Mouse (Mus musculus) liver, embryonic 15.5 days (tissue): ENCODE results near the gene Ranbp10. TPM values are rescaled to one million over a fixed set of nuclear protein-coding genes. Genes with fewer than 3 reads are reported as not detected.

ENCODE experiments used
- ATAC-seq: fragments of 200-750 bp; cut with Nextera tagmentation; 2 replicates; pipeline ENCODE4 v1.8.0; 2017; ENCODE audit warnings: moderate number of reproducible peaks, mild to moderate bottlenecking, moderate library complexity; ENCODE audit not compliant: insufficient read depth
- H3K27ac ChIP-seq: fragments of 300-500 bp; sonication (generic); replicated peaks from 2 replicates; pipeline ENCODE4 v1.5.1; 2015; ENCODE audit warnings: mild to moderate bottlenecking, inconsistent platforms
- H3K27me3 ChIP-seq: fragments of 300-500 bp; sonication (generic); 2 replicates; pipeline ENCODE4 v1.6.1; 2015; ENCODE audit warnings: mild to moderate bottlenecking, inconsistent platforms
- H3K36me3 ChIP-seq: fragments of 300-500 bp; sonication (generic); replicated peaks from 2 replicates; pipeline ENCODE4 v1.6.1; 2015; ENCODE audit warnings: moderate library complexity, mild to moderate bottlenecking, inconsistent platforms
- H3K4me1 ChIP-seq: fragments of 300-500 bp; sonication (generic); replicated peaks from 2 replicates; pipeline ENCODE4 v1.6.1; 2015; ENCODE audit warnings: inconsistent platforms
- H3K4me2 ChIP-seq: fragments of 300-500 bp; sonication (generic); 2 replicates; pipeline ENCODE4 v1.6.1; 2015; ENCODE audit warnings: moderate library complexity, mild to moderate bottlenecking, inconsistent platforms
- H3K4me3 ChIP-seq: fragments of 300-500 bp; sonication (generic); replicated peaks from 2 replicates; pipeline ENCODE4 v1.5.1; 2015; ENCODE audit warnings: mild to moderate bottlenecking, inconsistent platforms
- H3K9ac ChIP-seq: fragments of 300-500 bp; sonication (generic); 2 replicates; pipeline ENCODE4 v1.6.1; 2015; ENCODE audit warnings: moderate library complexity, mild to moderate bottlenecking, inconsistent platforms
- H3K9me3 ChIP-seq: fragments of 300-500 bp; sonication (generic); replicated peaks from 2 replicates; pipeline ENCODE4 v1.6.1; 2016; ENCODE audit warnings: inconsistent platforms
- WGBS: fragments of 180-500 bp; shearing (Covaris S2); methylation state at CpG from one replicate; pipeline ENCODE4 v1.1.7; 2015; ENCODE audit warnings: mixed read lengths; ENCODE audit not compliant: insufficient replicate concordance; 5-methylcytosine and 5-hydroxymethylcytosine counted together
- polyA plus RNA-seq: library from polyadenylated mRNA; unstranded; fragments of >200 nt; fragmentation: Nextera tagmentation; extraction: Ambion mirVana; gene quantifications from 2 replicates; pipeline ENCODE4 v1.2.1, GENCODE M21; 2015

Gene Ranbp10
- polyA plus RNA-seq, 1 experiment from 2014 or later, result 45.0 TPM

- Histone ChIP-seq H3K36me3 (peaks cover 94% of the 10 kb centered on the region), H3K9me3 (no peaks in the 10 kb centered on the region), H3K9ac (no peak overlapping the region), H3K4me1 (peaks cover 91% of the 10 kb centered on the region), H3K27ac (peak overlapping the region; percentile 58), H3K4me2 (no peak overlapping the region), H3K27me3 (no peaks in the 10 kb centered on the region), H3K4me3 (no peak overlapping the region)
- 76% methylated on average over 5 of the region's 5 CpGs for WGBS
- no peak for ATAC-seq
Observed at GRCm38 (mm10) chr8:105807766-105808165, 19.4 kb downstream of the Ranbp10 start.

GRCm38 (mm10) chr8:105805964-105806363 is 21.2 kb downstream of the Ranbp10 start:
- H3K9ac ChIP-seq, result no peak overlapping the region
- 30% methylated on average over 1 of the region's 1 CpGs for WGBS
- H3K36me3 ChIP-seq, result peaks cover 87% of the 10 kb centered on the region
- no peaks in the 10 kb centered on the region for H3K9me3 ChIP-seq
- peaks cover 88% of the 10 kb centered on the region for H3K4me1 ChIP-seq
- ATAC-seq, result no peak
- no peak overlapping the region for H3K4me2 ChIP-seq
- H3K4me3 ChIP-seq, result no peak overlapping the region
- no peaks in the 10 kb centered on the region for H3K27me3 ChIP-seq
- H3K27ac ChIP-seq, result peak overlapping the region; percentile 75

DNA sequence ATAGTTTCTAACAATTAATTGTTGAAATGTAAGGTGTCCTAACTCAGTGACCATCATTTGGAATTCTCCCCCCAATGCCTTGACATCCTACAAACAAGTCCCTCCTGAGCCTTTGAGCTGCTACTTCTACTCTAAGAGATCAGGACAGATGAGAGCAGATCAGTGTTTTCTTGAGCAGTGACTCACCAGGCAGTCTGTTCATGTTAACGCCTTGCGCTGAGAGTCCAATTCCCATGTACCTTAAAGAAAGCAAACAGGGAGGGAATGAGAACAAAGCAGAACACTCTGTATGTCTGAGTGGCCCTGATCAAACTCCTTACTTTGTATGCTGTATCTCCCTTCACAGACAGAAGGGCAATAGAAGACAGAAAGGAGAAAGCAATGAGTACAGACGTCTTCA is 21.8 kb downstream of the Ranbp10 start:
- no peak overlapping the region for H3K4me2 ChIP-seq
- no peaks in the 10 kb centered on the region for H3K9me3 ChIP-seq
- H3K4me1 ChIP-seq, result peaks cover 87% of the 10 kb centered on the region
- no peak overlapping the region for H3K9ac ChIP-seq
- no peak for ATAC-seq
- H3K4me3 ChIP-seq, result no peak overlapping the region
- no peaks in the 10 kb centered on the region for H3K27me3 ChIP-seq
- peak overlapping the region; percentile 75 for H3K27ac ChIP-seq
- 84% methylated on average over 3 of the region's 3 CpGs for WGBS
- peaks cover 86% of the 10 kb centered on the region for H3K36me3 ChIP-seq

DNA sequence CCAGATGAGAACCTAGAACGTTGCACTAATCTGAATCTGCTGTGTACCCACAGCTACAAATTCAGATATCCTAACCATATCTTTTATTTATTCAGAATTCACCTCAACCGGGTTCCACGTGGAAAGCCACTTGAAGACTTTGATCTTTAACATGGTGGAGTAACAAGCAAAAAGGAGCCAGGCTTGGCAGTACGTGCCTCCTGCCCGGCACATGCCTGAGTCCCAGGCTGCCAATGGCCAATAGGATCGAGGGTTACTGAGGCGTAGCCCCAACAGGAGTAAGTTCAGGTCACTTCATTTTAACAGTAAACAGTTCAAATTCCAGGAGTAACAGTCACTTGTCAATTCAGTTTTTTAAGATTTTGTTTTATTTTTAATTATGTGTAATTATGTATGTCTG is 22.4 kb downstream of the Ranbp10 start:
- no peak overlapping the region for H3K4me2 ChIP-seq
- no peak overlapping the region for H3K4me3 ChIP-seq
- no peak for ATAC-seq
- no peaks in the 10 kb centered on the region for H3K27me3 ChIP-seq
- peaks cover 89% of the 10 kb centered on the region for H3K36me3 ChIP-seq
- H3K27ac ChIP-seq, result peak overlapping the region; percentile 75
- H3K9me3 ChIP-seq, result no peaks in the 10 kb centered on the region
- H3K4me1 ChIP-seq, result peaks cover 90% of the 10 kb centered on the region
- no peak overlapping the region for H3K9ac ChIP-seq
- WGBS, result 83% methylated on average over 7 of the region's 7 CpGs

DNA sequence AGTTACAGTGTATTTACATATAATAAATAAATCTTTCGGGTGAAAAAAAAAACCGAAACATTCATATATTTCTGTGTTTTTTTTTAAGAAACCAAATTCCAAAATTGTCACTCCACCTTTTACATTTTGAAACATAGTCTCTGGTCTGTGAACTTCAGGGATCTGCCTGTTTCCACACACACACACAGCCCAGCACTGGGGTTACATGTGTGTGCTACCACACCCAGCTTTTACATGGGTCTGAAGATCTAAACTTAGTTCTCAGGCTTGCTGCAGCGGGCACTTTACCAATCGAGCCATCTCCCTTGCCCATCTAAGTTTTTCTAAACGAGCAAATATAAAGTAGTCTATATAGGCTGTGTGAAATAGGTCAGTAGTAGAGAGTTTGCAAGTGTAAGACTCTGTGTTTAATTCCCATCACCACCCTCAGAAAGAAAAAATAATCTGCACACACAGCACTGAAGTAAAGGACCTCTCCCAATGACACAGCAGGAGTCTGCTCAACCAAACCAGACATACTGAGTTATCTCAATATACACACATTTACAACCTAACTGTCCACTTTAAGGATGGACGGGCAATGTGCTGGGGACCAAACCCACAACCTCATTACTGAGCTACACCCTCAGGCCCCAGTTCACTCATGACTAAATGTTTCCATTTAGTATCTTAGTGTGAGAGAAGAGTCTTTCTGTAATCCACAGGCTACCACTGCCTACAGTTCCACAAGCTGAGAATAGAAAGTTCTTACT is 25.8 kb downstream of the Ranbp10 start:
- Histone ChIP-seq H3K27ac (peak overlapping the region; percentile 99), H3K9ac (peak overlapping the region; percentile 52)
- ATAC-seq, result peak; percentile 93

GRCm38 (mm10) chr8:105799091-105799812 is 27.9 kb downstream of the Ranbp10 start:
- Histone ChIP-seq H3K4me2 (peak overlapping the region; percentile 67), H3K9ac (peak overlapping the region; percentile 55), H3K36me3 (peaks cover 83% of the 10 kb centered on the region), H3K4me1 (peaks cover 89% of the 10 kb centered on the region), H3K4me3 (peak overlapping the region; percentile 39), H3K27ac (peak overlapping the region; percentile 99), H3K9me3 (no peaks in the 10 kb centered on the region), H3K27me3 (no peaks in the 10 kb centered on the region)
- peak; percentile 35 for ATAC-seq
- 26% methylated on average over 8 of the region's 8 CpGs for WGBS

More for the DNA sequence above, 25.8 kb downstream of the Ranbp10 start:
- H3K36me3 ChIP-seq, result peaks cover 83% of the 10 kb centered on the region
- H3K4me3 ChIP-seq, result peak overlapping the region; percentile 41
- H3K9me3 ChIP-seq, result no peaks in the 10 kb centered on the region
- H3K4me1 ChIP-seq, result peaks cover 87% of the 10 kb centered on the region
- H3K27me3 ChIP-seq, result no peaks in the 10 kb centered on the region
- 29% methylated on average over 6 of the region's 6 CpGs for WGBS
- peak overlapping the region; percentile 67 for H3K4me2 ChIP-seq

GRCm38 (mm10) chr8:105798408-105798807 is 28.7 kb downstream of the Ranbp10 start:
- Histone ChIP-seq H3K9ac (peak overlapping the region; percentile 55), H3K9me3 (no peaks in the 10 kb centered on the region), H3K27me3 (no peaks in the 10 kb centered on the region), H3K4me3 (no peak overlapping the region), H3K36me3 (peaks cover 85% of the 10 kb centered on the region), H3K4me2 (peak overlapping the region; percentile 67), H3K4me1 (peaks cover 92% of the 10 kb centered on the region), H3K27ac (peak overlapping the region; percentile 99)
- 88% methylated on average over 5 of the region's 5 CpGs for WGBS
- no peak for ATAC-seq

GRCm38 (mm10) chr8:105795785-105796184 is 31.4 kb downstream of the Ranbp10 start:
- Histone ChIP-seq H3K9ac (no peak overlapping the region), H3K9me3 (no peaks in the 10 kb centered on the region), H3K4me3 (no peak overlapping the region), H3K27me3 (no peaks in the 10 kb centered on the region), H3K4me1 (peaks cover 83% of the 10 kb centered on the region), H3K27ac (peak overlapping the region; percentile 24; the same call in 1 of the 2 replicates), H3K4me2 (no peak overlapping the region), H3K36me3 (peaks cover 93% of the 10 kb centered on the region)
- no peak for ATAC-seq
- WGBS, result 83% methylated on average over 1 of the region's 1 CpGs

DNA sequence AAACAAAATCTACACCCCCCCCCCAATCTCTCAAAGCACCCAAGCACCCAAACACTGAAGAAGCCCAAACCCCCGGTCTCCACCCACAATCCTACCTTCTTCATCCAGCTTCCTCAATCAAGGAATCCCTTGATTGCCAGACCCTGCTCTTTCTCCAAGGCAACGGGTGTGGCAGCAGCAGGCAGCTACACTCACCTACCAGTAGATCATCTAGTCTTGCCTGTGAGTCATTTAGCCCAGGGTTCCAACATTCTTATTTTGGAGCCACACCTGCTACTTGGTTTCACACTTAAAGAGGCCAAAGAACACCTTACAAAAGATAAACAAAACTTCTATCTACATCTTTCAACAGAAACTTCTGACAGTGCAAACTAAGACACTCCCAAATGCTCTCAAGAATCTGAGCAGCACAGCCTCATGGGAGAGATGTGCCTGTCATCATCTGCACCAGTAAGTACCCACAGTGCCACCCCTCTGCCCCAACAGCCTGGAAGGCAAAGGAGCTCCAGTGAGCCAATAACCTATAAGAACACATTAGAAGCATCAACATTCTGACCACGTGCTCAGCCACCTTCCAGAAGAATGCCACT is 33.0 kb downstream of the Ranbp10 start:
- no peaks in the 10 kb centered on the region for H3K27me3 ChIP-seq
- H3K4me2 ChIP-seq, result no peak overlapping the region
- no peak overlapping the region for H3K9ac ChIP-seq
- H3K4me3 ChIP-seq, result no peak overlapping the region
- H3K36me3 ChIP-seq, result peaks cover 96% of the 10 kb centered on the region
- peak overlapping the region; percentile 31; the same call in 1 of the 2 replicates for H3K27ac ChIP-seq
- 69% methylated on average over 3 of the region's 3 CpGs for WGBS
- peaks cover 82% of the 10 kb centered on the region for H3K4me1 ChIP-seq
- no peaks in the 10 kb centered on the region for H3K9me3 ChIP-seq
- ATAC-seq, result no peak

- Histone ChIP-seq H3K27ac (no peak overlapping the region), H3K9ac (no peak overlapping the region), H3K4me1 (peaks cover 82% of the 10 kb centered on the region), H3K4me3 (no peak overlapping the region), H3K4me2 (no peak overlapping the region), H3K9me3 (no peaks in the 10 kb centered on the region), H3K36me3 (peaks cover 96% of the 10 kb centered on the region), H3K27me3 (no peaks in the 10 kb centered on the region)
- no peak for ATAC-seq
- WGBS, result 92% methylated on average over 1 of the region's 1 CpGs
Observed at GRCm38 (mm10) chr8:105793331-105793730, 33.8 kb downstream of the Ranbp10 start.

- Histone ChIP-seq H3K36me3 (peaks cover 100% of the 10 kb centered on the region), H3K9me3 (no peaks in the 10 kb centered on the region), H3K9ac (no peak overlapping the region), H3K4me1 (peaks cover 56% of the 10 kb centered on the region), H3K27ac (peak overlapping the region; percentile 31; the same call in 1 of the 2 replicates), H3K4me3 (no peak overlapping the region), H3K4me2 (no peak overlapping the region), H3K27me3 (no peaks in the 10 kb centered on the region)
- ATAC-seq, result no peak
Observed at GRCm38 (mm10) chr8:105789626-105790025, 37.5 kb downstream of the Ranbp10 start.
